Mouse (Mus musculus) MEL (cell line): ENCODE measurements around the gene Vwa3b. TPM values are rescaled to one million over a fixed set of nuclear protein-coding genes. Genes with fewer than 3 reads are reported as not detected.

Source experiments
- DNase-seq: peaks from one replicate; pipeline ENCODE4 v3.0.0; 2011; ENCODE audit warnings: low read depth, low spot score
- H3K27ac ChIP-seq: 2 replicates; pipeline ENCODE4 v1.5.1; 2012; ENCODE audit warnings: low read depth, mild to moderate bottlenecking, control low read depth, low read length, moderate library complexity; ENCODE audit not compliant: control insufficient read depth
- H3K27me3 ChIP-seq, 2 experiments: fragments of 150-350 bp in 1 of 2; sonication (generic) in 1 of 2; 2 replicates each; pipeline ENCODE4 v1.6.1; 2012; ENCODE audit warnings: low read length in 2 of 2, mild to moderate bottlenecking in 2 of 2, improper control_type of control experiment in 1 of 2, moderate library complexity in 1 of 2; ENCODE audit not compliant: insufficient read depth in 2 of 2, control insufficient read depth in 1 of 2
- H3K36me3 ChIP-seq, 2 experiments: 2 replicates each; pipeline ENCODE4 v1.6.1; 2012 to 2014; ENCODE audit warnings: low read length in 2 of 2, improper control_type of control experiment in 1 of 2, inconsistent platforms in 1 of 2, mild to moderate bottlenecking in 1 of 2; ENCODE audit not compliant: insufficient read depth in 2 of 2, control insufficient read depth in 1 of 2
- H3K4me1 ChIP-seq, 2 experiments: fragments of 150-350 bp in 1 of 2; sonication (generic) in 1 of 2; 2 replicates each; pipeline ENCODE4 v1.6.1; 2012; ENCODE audit warnings: low read length in 2 of 2, improper control_type of control experiment in 1 of 2, mild to moderate bottlenecking in 1 of 2; ENCODE audit not compliant: insufficient read depth in 2 of 2, control insufficient read depth in 1 of 2
- H3K4me3 ChIP-seq, 2 experiments: fragments of 150-350 bp in 1 of 2; sonication (generic) in 1 of 2; 2 replicates each; pipeline ENCODE4 v1.5.1; 2012; ENCODE audit warnings: low read depth in 2 of 2, low read length in 2 of 2, mild to moderate bottlenecking in 2 of 2, moderate library complexity in 2 of 2, control low read depth in 1 of 2, improper control_type of control experiment in 1 of 2; ENCODE audit not compliant: control insufficient read depth in 1 of 2, insufficient read depth in 1 of 2
- H3K79me2 ChIP-seq: 2 replicates; pipeline ENCODE4 v1.6.1; 2012; ENCODE audit warnings: mild to moderate bottlenecking, low read length, moderate library complexity; ENCODE audit not compliant: control insufficient read depth, poor library complexity, insufficient read depth
- H3K9ac ChIP-seq: 2 replicates; pipeline ENCODE4 v1.6.1; 2012; ENCODE audit warnings: low read depth, mild to moderate bottlenecking, control low read depth, low read length, moderate library complexity; ENCODE audit not compliant: control insufficient read depth, poor library complexity, severe bottlenecking
- H3K9me3 ChIP-seq: fragments of 150-350 bp; sonication (generic); replicated peaks from 2 replicates; pipeline ENCODE4 v1.6.1; 2012; ENCODE audit warnings: mild to moderate bottlenecking, low read length, improper control_type of control experiment, moderate library complexity; ENCODE audit not compliant: insufficient read depth
- CHD1 ChIP-seq: IDR thresholded peaks from 2 replicates; pipeline ENCODE4 v1.6.1; 2012; ENCODE audit warnings: low read depth, mild to moderate bottlenecking, inconsistent platforms, low read length, improper control_type of control experiment
- CHD2 ChIP-seq: IDR thresholded peaks from 2 replicates; pipeline ENCODE4 v1.6.1; 2011; ENCODE audit warnings: low read length, improper control_type of control experiment
- CTCF ChIP-seq, 3 experiments: IDR thresholded peaks in 2 of 3; conservative IDR thresholded peaks in 1 of 3; 2 replicates each; pipeline ENCODE4 v1.5.1; 2011 to 2012; ENCODE audit warnings: low read length in 3 of 3, low read depth in 2 of 3, mild to moderate bottlenecking in 2 of 3, improper control_type of control experiment in 1 of 3, inconsistent platforms in 1 of 3, mixed read lengths in 1 of 3, moderate library complexity in 1 of 3; ENCODE audit not compliant: control insufficient read depth in 1 of 3, insufficient read depth in 1 of 3, poor library complexity in 1 of 3, severe bottlenecking in 1 of 3
- E2F4 ChIP-seq: IDR thresholded peaks from 2 replicates; pipeline ENCODE4 v1.6.1; 2011; ENCODE audit warnings: low read depth, low read length, improper control_type of control experiment, borderline replicate concordance
- ELF1 ChIP-seq: IDR thresholded peaks from 2 replicates; pipeline ENCODE4 v1.6.1; 2014; ENCODE audit warnings: low read depth, mild to moderate bottlenecking, inconsistent platforms, low read length, improper control_type of control experiment, moderate library complexity
- EP300 ChIP-seq, 2 experiments: IDR thresholded peaks; 2 replicates each; pipeline ENCODE4 v1.6.1; 2011; ENCODE audit warnings: improper control_type of control experiment in 2 of 2, low read length in 2 of 2, low read depth in 1 of 2, mild to moderate bottlenecking in 1 of 2
- GABPA ChIP-seq: IDR thresholded peaks from 2 replicates; pipeline ENCODE4 v1.6.1; 2012; ENCODE audit warnings: low read depth, mild to moderate bottlenecking, inconsistent platforms, low read length, improper control_type of control experiment, moderate library complexity
- HCFC1 ChIP-seq: IDR thresholded peaks from 2 replicates; pipeline ENCODE4 v1.6.1; 2012; ENCODE audit warnings: low read depth, mild to moderate bottlenecking, inconsistent platforms, low read length, improper control_type of control experiment, moderate library complexity
- JUND ChIP-seq: IDR thresholded peaks from 2 replicates; pipeline ENCODE4 v1.6.1; 2011; ENCODE audit warnings: low read depth, mild to moderate bottlenecking, improper control_type of control experiment, low read length
- KAT2A ChIP-seq: conservative IDR thresholded peaks from 2 replicates; pipeline ENCODE4 v1.6.1; 2012; ENCODE audit warnings: low read depth, low read length, improper control_type of control experiment, inconsistent platforms
- MAFK ChIP-seq: IDR thresholded peaks from 2 replicates; pipeline ENCODE4 v1.6.1; 2011; ENCODE audit warnings: low read depth, mild to moderate bottlenecking, low read length, improper control_type of control experiment, borderline replicate concordance
- MAX ChIP-seq: IDR thresholded peaks from 2 replicates; pipeline ENCODE4 v1.6.1; 2011; ENCODE audit warnings: low read length, improper control_type of control experiment
- MAZ ChIP-seq: IDR thresholded peaks from 2 replicates; pipeline ENCODE4 v1.6.1; 2012; ENCODE audit warnings: low read depth, mild to moderate bottlenecking, inconsistent platforms, low read length, improper control_type of control experiment
- MEF2A ChIP-seq: IDR thresholded peaks from 2 replicates; pipeline ENCODE4 v1.6.1; 2014; ENCODE audit warnings: low read depth, mild to moderate bottlenecking, inconsistent platforms, low read length, improper control_type of control experiment; ENCODE audit not compliant: poor library complexity, insufficient replicate concordance, severe bottlenecking; ENCODE audit errors: extremely low read depth
- MXI1 ChIP-seq: IDR thresholded peaks from 2 replicates; pipeline ENCODE4 v1.6.1; 2011; ENCODE audit warnings: mild to moderate bottlenecking, low read depth, low read length, improper control_type of control experiment
- MYB ChIP-seq: IDR thresholded peaks from 2 replicates; pipeline ENCODE4 v1.6.1; 2011; ENCODE audit warnings: mild to moderate bottlenecking, low read depth, low read length, improper control_type of control experiment
- MYC ChIP-seq: IDR thresholded peaks from 2 replicates; pipeline ENCODE4 v1.6.1; 2011; ENCODE audit warnings: low read depth, mild to moderate bottlenecking, low read length, improper control_type of control experiment, moderate library complexity
- NELFE ChIP-seq: IDR thresholded peaks from 2 replicates; pipeline ENCODE4 v1.6.1; 2011; ENCODE audit warnings: low read depth, low read length, improper control_type of control experiment
- POLR2AphosphoS5 ChIP-seq: IDR thresholded peaks from 2 replicates; pipeline ENCODE4 v1.6.1; 2012; ENCODE audit warnings: low read depth, borderline replicate concordance, mild to moderate bottlenecking, inconsistent platforms, low read length, moderate library complexity, mixed read lengths
- RCOR1 ChIP-seq: IDR thresholded peaks from 2 replicates; pipeline ENCODE4 v1.6.1; 2012; ENCODE audit warnings: low read depth, mild to moderate bottlenecking, inconsistent platforms, low read length, improper control_type of control experiment
- SIN3A ChIP-seq: IDR thresholded peaks from 2 replicates; pipeline ENCODE4 v1.6.1; 2012; ENCODE audit warnings: low read length, improper control_type of control experiment, inconsistent platforms
- SMC3 ChIP-seq: IDR thresholded peaks from 2 replicates; pipeline ENCODE4 v1.6.1; 2011; ENCODE audit warnings: low read depth, low read length, improper control_type of control experiment
- ZMIZ1 ChIP-seq: IDR thresholded peaks from 2 replicates; pipeline ENCODE4 v1.6.1; 2012; ENCODE audit warnings: low read depth, mild to moderate bottlenecking, inconsistent platforms, low read length, improper control_type of control experiment, moderate library complexity
- ZNF384 ChIP-seq: IDR thresholded peaks from 2 replicates; pipeline ENCODE4 v1.6.1; 2012; ENCODE audit warnings: low read depth, mild to moderate bottlenecking, inconsistent platforms, low read length, improper control_type of control experiment
- polyA plus RNA-seq, 2 experiments: library from polyadenylated mRNA; stranded (reverse) in 1 of 2; unstranded in 1 of 2; fragments of >175 nt in 1 of 2; fragments of >200 nt in 1 of 2; gene quantifications; 2 replicates each; pipeline versions ENCODE4 v1.2.1 to v1.2.4; 2012; ENCODE audit warnings: low replicate concordance in 2 of 2, low read depth in 1 of 2; ENCODE audit not compliant: insufficient read length in 2 of 2, insufficient read depth in 1 of 2, missing spikeins in 1 of 2
- total RNA-seq: library from RNA; depleted of rRNA; stranded (reverse); fragments of 300-350 nt; gene quantifications from 2 replicates; pipeline ENCODE4 v1.2.3, GENCODE M21; 2012

The Vwa3b gene
- total and polyA plus RNA-seq, 3 experiments = not detected

- TF ChIP-seq E2F4 (no peak), ZNF384 (no peak), GABPA (no peak), RCOR1 (peak; percentile 76), MAFK (peak; percentile 28; the same call in 1 of the 2 replicates), KAT2A (no peak), MAZ (no peak), ZMIZ1 (no peak), MEF2A (no peak)
Observed at GRCm38 (mm10) chr1:37030693-37031092, 4.3 kb downstream of the Vwa3b start (continued).

GRCm38 (mm10) chr1:37035879-37036278 lies 9.5 kb downstream of the Vwa3b start:
- TF ChIP-seq ZMIZ1 (no peak), POLR2AphosphoS5 (peak; percentile 76; the same call in 1 of the 2 replicates)
- no peak for DNase-seq
- peaks cover 6 to 10% of the 10 kb centered on the region in 2 experiments for H3K4me1 ChIP-seq

DNA sequence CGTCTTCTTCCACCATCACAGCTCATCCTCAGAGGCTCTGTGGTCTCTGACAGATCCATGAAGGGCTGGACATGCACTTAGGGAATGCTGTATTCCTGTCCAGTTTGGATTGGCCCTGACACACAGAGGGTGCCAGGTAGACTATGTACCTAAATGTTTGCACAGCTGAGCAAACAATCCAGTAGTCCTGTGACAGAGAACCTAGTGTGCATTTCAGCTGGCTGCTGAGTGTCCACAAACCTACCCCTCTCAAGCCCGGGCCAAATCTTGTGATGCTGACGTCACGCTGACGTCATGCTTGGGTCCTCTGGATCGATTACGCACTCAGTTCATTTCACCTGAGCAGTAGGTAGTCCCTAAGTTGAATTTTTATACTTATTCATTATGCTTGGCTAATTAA lies 14.7 kb downstream of the Vwa3b start:
- H3K27me3 ChIP-seq = no peaks in the 10 kb centered on the region; a peak in 2 of 4 replicates
- TF ChIP-seq SMC3 (no peak), JUND (no peak), EP300 (IDR thresholded peaks at IDR 0.05; ENCODE audit: low read depth in 1 of 2, low read length in 2 of 2) (no peak), NELFE (no peak), MYB (no peak), MAX (no peak), MYC (no peak), SIN3A (no peak), ELF1 (no peak), CHD2 (no peak), CTCF (IDR thresholded peaks at IDR 0.05 in 2 of 3, conservative IDR thresholded peaks at IDR 0.05 in 1 of 3; ENCODE audit: control insufficient read depth in 1 of 3, insufficient read depth in 1 of 3, low read depth in 2 of 3, low read length in 3 of 3, poor library complexity in 1 of 3, severe bottlenecking in 1 of 3) (no peak), CHD1 (no peak), RCOR1 (no peak), HCFC1 (no peak), ZNF384 (no peak), MXI1 (no peak)
- no peaks in the 10 kb centered on the region for H3K79me2 ChIP-seq
- H3K9me3 ChIP-seq = no peaks in the 10 kb centered on the region
- H3K9ac ChIP-seq = no peak overlapping the region
- no peaks in the 10 kb centered on the region for H3K4me1 ChIP-seq
- DNase-seq = no peak
- H3K36me3 ChIP-seq = no peaks in the 10 kb centered on the region
- H3K27ac ChIP-seq = no peak overlapping the region
- no peak overlapping the region for H3K4me3 ChIP-seq

More at GRCm38 (mm10) chr1:37035879-37036278, 9.5 kb downstream of the Vwa3b start:
- no peaks in the 10 kb centered on the region; a peak in 1 of 4 replicates for H3K27me3 ChIP-seq
- no peaks in the 10 kb centered on the region for H3K9me3 ChIP-seq
- no peak overlapping the region for H3K9ac ChIP-seq
- peaks cover 0 to 16% of the 10 kb centered on the region in 2 experiments; a peak in 2 of 4 replicates for H3K36me3 ChIP-seq
- H3K4me3 ChIP-seq = no peak overlapping the region
- no peak overlapping the region for H3K27ac ChIP-seq
- H3K79me2 ChIP-seq = no peaks in the 10 kb centered on the region
